Mouse (Mus musculus) megakaryocyte, embryonic 14.5 days (primary cell): ENCODE measurements around the gene Cadm1.

Experiments used
- FLI1 ChIP-seq: IDR thresholded peaks from 2 replicates; pipeline ENCODE4 v1.6.1; 2012; ENCODE audit warnings: low read length, inconsistent platforms, mixed read lengths
- GATA1 ChIP-seq: IDR thresholded peaks from 3 replicates; pipeline ENCODE4 v1.6.1; 2012; ENCODE audit warnings: mixed read lengths, low read length, inconsistent platforms, borderline replicate concordance

GRCm38 (mm10) chr9:47499761-47500160 lies 30.2 kb upstream of the Cadm1 start:
- TF ChIP-seq GATA1: no peak
- no peak for TF ChIP-seq FLI1
